Mouse (Mus musculus) hematopoietic stem cell, adult 5-6 weeks (primary cell): Measurements from ENCODE around the gene Mnd1. TPM values are rescaled to one million over a fixed set of nuclear protein-coding genes. Genes with fewer than 3 reads are reported as not detected.

ENCODE experiments used
- ATAC-seq, 2 experiments: fragments of 125-278 bp in 1 of 2; replicated peaks in 1 of 2; 2 replicates each; pipeline ENCODE4 v1.8.0; 2016 to 2017; ENCODE audit warnings: inconsistent platforms in 2 of 2, mild to moderate bottlenecking in 2 of 2, moderate number of reproducible peaks in 2 of 2, low read depth in 1 of 2, moderate TSS enrichment in 1 of 2; ENCODE audit not compliant: low FRiP score in 2 of 2, poor library complexity in 2 of 2, severe bottlenecking in 2 of 2, insufficient read depth in 1 of 2, low TSS enrichment in 1 of 2
- total RNA-seq: library from RNA; stranded (forward); fragments of 172-1452, 232-1000 nt; gene quantifications from 2 replicates; pipeline ENCODE4 v1.2.3, GENCODE M21; 2017

The Mnd1 gene
- total RNA-seq, 1 experiment from 2014 or later = 27.5 TPM

DNA sequence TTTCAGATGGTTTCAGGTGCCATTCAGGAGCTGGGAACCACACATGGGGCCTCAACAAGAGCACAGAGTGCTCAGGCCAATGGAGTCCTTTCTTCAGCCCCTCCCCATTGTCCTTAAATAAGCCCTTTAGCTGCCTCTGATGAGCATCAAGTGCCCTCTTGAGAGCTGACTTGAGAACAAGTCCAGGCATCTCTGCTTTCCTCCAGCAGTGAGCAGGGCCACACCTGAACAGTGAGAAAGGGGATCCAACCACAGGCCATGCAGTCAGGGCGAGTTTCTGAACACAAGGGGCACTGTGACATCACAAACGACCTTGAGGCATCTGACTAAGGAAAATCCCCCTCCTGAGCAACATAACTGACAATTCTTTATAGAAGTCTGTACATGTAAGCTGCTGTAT is 83.9 kb downstream of the Mnd1 start:
- ATAC-seq = no peak

DNA sequence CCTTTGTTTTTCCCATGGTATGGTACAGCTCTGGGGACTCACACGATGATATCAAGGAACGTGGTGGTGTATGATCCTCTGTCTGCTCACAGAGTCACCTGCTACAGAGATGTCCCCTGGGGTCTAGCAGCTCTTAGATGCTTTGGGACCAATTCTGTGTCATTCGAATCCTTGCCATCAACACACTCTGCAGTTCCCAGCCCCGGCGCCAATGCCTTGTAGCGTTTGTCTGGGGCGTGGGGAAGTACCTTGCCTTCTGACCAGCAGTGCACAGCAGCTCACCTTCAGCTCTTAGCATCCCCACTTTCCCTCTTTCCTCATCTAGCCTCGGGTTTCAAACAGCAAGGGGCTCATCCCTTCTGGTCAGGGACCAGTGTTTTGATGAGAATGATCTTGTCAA is 84.8 kb downstream of the Mnd1 start:
- no peak for ATAC-seq

DNA sequence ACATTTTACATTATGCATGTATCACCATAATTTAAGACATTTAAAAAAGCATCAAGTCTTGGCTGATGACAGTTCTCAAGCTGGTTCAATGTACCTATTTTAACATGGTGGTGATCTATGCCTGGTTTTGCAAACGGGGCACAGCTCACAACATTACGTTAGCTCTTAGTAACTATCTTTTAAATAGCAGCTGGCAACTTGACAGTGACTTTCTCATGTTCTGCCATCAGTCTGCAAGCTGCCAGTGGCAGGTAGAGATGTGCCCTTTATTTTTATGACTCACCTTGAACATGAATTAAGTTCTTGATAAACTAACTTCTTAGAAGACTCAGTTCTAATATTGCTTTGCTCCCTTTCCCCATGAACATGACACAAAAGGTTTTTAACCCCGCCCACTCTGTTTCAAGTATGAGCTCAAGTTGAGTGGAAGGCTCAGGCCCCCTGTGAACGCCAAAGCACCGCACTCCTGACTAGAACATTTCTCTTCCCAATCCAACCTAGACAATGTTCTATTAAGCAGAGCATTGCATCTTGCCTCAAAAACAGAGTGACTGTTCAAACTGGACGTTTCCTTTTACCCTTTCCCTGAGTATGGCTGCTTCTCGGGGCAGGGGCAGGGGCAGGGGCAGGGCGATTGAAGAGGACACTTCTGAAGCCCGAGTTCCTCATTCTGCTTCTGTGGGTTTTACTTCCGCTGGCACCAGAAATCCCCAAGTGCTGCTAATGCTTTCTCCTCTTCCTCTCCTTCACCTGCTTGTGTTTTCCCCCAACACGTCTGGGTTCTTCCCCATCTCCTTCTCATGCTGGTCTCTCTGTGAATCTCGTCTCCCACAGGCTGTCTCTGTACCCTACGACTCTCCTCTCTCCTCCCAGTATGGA is 86.5 kb downstream of the Mnd1 start:
- peak; percentile 90 to 93 for ATAC-seq

DNA sequence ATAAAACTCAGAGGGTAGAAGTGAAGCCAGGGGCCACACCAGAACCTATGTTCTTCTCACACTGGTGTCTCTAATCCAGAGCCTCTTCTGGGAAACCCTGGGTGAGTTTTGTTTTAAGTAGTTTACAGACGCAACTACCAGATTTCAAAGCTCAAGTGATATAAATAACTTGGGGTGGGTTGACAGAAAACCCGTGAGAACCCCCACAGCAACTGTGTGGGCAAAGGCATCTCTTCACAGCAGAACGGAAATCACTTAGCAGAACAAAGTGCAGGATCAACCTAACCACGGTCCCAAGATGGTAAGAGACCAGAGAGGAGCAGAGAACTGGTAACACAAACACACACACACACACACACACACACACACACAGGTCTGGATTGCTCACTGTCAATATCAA is 89.8 kb downstream of the Mnd1 start:
- no peak for ATAC-seq

DNA sequence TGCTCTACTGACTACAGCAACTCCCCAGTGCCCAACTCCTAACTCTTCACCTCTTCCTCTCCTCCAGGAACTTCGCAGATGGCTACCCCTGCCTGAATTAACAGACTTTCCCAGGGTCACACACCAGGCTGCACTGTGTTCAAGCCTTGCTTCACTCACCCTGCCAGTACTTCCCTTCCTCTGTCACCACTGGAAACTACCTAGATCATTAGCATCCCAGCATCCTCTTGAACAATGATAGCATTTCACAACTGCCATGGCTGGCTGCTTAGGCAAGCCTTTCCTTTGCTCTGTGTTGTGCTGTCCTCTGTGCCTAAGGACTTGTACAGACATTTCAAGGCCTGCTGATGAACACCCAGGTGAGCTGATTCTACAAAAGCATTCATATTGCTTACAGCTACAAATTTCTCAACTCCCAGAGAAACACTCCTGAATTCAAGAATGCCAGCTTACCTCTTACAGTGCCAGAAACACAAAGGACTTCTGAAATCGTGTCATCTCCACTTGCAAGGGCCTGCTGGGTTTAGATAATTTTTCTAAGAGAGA is 92.1 kb downstream of the Mnd1 start:
- peak; percentile 22 to 61; a peak in 2 of 4 replicates for ATAC-seq

DNA sequence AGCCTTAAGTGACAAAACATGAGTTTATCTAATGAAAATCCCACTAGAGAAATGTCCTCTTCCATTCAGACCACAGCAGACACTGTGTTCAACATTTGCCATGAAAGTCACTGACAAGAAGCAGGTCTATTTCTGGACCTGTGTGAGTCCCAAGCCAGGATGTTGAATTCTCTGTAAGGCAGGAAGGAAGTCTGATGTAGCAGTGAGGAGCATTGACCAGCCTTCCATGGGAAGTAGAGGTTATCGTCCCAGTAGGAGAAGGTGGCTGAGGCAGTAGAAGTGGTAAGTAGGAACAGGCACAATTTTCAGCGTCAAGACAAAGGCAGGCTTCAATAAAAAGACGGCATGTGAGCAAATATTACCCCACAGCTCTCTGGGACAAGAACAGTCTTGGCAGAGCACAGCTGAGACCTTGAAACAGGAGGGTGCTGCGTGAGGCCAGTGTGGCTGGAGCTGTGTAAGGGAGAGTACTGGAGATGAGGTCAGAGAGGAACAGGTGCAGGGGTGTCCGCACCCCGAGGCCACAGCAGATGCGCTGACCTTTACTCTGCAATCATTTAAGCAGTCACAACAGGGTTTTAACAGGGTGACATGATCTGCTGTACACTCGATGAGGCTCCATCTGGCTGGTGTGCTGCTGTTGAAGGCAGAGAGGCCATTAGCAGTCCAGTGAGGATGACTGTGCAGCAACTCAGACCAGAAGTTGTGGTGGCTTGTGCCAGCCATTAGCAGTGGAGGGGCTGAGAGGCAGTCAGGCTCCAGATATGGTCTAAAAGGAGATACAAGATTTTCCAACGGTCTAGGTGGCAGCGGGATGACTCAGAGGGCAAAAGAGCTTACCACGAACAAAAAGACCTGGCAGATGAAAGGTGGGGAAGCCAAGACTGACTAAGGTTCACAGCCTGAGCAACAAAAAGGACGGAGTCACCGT is 93.8 kb downstream of the Mnd1 start:
- peak; percentile 59; a peak in 2 of 4 replicates for ATAC-seq

DNA sequence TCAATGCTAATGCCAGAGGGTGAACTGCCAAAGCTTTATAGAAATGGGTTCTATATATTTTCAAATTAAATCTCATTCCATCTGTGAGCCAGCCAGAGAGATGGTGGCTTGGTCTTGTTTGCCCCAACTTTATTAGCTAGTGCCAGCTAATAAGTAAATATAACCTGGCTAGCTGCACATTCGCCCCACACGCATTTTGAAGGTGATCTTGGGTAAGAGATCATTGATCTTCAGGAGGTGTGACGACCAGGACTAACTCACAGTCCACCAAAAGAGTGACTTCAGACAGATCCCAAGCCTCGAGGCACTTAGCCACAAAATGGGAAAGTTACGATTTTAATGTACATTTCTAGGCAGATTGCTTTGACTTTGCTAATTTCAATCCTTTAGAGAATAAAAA is 94.6 kb downstream of the Mnd1 start:
- ATAC-seq = no peak

DNA sequence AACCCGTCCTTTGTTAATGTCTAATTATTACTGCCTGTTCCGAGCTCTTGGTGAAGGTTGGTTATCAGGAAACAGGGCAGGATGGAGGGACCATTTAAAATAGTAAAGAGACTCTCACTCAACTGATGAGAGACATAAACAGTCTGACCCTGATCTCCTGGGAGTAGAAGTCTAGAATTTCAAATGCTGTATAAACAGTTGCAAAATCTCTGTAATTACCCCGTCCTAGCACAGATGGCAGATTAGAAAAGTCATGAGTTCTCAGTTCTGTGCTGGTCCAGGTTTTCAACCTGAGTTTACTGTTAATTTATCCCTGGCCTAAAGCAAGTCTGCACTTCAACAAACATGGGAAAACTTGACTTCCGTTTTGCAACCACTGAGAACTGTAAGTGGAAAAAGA is 95.5 kb downstream of the Mnd1 start:
- ATAC-seq = no peak

DNA sequence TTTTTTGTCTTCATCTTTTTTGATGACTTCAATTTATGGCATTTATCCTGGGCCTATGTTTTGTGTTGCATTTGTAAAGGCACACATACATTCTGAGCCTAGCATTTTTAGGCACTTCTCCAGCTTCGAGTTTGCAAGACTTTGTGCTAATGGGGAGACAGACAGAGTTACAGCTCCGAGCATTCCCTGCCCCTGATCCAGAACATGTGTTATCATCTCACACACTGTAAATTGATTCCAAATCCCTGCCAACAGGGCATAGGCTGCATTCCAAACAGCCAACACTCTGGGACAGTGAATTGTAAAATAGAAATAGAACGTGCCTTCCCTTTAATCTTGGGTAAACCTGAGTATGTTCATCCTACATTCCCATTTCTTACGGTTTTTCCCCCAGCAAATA is 95.9 kb downstream of the Mnd1 start:
- ATAC-seq = no peak

DNA sequence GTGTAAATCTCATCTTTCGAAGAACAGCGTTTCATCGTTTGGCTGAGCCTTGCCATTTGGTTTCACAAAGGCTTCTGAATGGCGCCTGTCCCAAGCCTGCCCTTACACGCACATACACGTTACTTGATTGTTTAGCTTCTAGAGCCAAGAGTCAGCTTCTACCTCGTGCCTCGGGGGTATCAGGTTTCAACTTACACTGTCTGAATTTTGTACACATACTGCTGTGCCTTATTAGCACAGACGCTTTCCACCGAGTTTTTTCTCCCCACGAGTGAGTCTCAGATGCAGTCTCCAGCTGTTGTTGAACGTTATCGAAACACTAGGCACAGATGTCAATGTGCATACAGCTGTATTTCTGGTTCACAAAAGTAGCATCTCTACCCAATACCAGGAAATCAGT is 96.3 kb downstream of the Mnd1 start:
- ATAC-seq = no peak

DNA sequence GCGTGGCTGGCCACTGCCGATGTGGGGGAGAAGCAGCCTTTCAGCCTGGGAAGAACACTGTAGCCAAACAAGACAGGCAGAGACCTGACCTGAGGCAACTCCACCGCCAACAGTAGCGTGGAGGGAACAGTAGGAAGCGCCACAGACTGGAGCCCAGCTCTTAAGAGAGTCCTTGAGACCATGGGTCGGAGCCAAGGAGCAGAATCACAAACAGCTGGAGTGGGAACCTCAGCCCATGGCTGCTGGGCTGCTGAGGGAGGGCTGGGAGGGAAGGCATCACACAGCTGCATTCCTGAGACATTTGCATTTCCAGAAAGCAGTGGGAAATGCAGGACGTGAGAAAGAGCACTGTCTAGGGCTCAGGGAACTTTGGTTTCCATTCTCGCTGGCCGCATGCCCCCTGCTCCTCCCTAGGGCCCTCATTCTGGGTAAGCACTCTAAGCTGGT is 106.8 kb downstream of the Mnd1 start:
- no peak for ATAC-seq

DNA sequence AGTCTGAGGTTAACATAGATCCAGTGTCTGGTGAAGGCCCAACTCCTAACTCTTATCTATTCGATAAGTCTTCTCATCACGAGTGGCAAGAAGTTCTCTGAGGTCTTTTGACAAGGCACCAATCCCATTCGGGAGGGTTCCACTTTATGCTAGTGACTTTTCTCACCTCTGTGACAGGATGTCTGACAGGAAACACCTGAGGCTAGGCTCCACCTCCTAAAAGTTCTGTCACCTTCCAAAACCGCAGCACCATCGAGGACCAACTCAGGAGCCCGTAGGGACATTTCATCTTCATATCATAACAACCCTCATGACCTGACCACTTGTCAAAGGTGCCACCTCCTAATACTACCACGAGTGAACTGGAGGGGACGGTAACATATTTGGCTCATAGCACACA is 109.4 kb downstream of the Mnd1 start:
- ATAC-seq = 0 out of 4 replicates have a peak, but pooled peaks of 1 of the 2 experiments have one; percentile 9

DNA sequence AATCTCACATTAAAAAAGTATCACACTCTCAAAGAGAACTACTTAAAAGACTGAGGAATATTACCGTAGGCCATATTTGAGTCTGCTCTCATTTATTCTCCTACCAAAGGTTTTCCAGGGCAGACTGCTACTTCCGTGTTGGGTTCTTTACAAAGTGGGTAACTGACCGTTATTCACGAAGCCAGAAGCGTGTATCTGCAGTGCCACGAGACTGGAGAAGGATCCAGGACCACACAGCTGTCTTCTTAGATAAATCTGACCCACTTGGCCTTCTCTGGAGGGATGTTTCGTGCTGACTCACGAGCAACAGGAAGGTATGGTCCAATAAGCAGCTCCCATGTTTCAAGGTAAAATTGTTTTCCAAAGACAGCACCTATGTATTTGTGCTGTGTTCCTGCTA is 113.8 kb downstream of the Mnd1 start:
- no peak for ATAC-seq

DNA sequence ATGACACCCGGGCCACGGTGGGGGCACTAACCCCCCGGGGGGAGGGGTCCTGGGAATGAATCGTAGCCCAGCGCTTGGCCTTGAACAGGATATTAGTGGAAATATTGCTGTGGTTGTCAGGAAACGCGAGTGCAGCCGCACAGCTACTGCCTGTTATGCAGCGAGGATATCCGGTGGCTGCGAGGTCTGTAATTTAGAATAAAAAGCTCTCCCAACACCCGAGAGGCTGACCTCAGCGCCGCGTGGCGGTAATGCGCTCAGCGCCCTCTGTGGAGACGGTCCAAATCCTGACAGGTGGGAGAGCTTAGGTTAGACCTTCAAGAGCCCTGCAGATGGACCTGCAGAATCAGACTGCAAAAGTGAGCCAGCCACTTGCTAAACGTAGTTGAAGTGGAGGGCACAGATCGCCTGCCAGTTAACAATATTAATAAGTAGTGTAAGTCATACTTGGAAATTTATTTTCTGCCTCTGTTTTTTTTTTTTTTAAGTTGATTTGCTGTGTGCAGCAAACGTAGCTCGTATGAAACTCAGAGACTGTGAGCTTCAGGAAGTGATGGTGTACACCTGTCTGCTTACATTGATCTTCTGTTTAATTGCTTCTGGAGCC is 115.0 kb downstream of the Mnd1 start:
- peak; percentile 71 to 73 for ATAC-seq

DNA sequence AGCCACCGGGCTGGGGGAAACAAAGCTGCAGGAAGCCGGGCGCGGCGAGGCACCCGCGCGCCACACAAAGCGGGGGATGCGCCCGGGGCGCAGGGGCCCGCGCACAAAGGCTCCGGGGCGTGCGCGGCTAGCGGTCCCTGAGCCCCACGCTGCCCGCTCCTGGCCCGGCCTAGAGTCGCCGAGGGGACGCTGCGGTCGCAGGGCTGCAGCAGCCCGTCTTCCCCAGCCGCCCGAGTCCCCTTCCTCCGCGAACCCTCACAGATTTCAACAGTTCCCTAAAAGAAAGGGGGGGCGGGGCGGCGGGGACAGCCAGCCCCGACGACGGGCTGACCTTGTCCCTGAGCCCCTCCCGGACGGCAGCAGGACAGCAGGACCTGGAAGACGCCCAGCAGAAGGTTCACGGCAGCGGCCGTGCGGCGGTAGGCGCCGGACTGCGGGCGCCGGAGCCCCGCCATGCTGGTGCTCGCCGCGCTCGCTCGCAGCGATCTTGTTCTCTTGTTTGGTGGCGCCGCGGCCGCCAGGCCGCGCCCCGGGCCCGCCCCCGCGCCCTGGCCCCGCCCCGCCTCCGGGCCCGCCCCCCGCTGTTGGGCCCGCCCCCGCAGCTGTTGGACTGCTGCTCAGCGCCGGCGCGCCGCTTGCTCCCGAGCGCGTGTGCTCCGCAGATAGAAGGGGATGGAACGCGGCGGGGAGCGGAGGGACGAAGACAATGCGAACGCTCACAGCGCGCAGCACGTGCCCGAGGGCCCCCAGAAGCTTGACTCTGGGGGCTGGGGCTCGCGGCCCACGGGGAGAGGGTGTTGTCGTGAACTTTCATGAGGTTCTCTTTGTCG is 115.7 kb downstream of the Mnd1 start, which contains the start of gene Tmem131l:
TSS of gene Tmem131l (minus strand) at position 530 of the 830 bp plus-strand sequence.
- ATAC-seq = peak; percentile 28 to 62

DNA sequence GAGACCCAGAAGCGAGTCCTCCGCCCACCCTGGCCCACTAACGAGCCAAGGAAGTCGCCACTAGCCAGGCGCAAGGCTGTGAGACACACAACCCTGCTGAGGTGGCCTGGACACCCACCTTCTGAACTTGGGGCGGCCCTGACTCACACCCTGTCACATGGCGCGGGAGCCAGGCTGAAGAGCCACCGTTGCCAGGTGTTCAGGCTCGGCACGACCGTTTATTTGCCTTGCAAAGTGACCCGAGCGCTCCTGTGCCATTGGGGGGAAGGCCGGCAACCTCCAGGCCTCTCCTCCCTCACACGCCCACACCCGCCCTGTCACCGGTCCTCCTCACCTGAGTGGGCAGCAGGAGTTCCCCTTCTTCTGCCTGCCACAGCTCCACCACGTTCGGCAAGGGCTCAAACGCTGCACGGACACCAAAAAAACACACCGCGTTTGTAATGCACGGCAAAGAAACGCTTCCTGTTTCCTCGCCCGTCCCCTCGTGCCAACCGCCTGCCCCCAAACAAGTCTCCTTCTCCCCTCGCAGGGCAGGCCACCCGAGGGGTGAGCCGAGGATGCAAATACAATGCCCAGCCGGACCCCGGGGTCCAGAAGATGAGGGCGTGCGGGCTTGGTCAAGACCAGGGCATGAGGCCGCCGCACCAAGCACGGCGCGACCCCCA is 116.5 kb downstream of the Mnd1 start:
- peak; percentile 33 to 54 for ATAC-seq
